In the genomic region with DNA sequence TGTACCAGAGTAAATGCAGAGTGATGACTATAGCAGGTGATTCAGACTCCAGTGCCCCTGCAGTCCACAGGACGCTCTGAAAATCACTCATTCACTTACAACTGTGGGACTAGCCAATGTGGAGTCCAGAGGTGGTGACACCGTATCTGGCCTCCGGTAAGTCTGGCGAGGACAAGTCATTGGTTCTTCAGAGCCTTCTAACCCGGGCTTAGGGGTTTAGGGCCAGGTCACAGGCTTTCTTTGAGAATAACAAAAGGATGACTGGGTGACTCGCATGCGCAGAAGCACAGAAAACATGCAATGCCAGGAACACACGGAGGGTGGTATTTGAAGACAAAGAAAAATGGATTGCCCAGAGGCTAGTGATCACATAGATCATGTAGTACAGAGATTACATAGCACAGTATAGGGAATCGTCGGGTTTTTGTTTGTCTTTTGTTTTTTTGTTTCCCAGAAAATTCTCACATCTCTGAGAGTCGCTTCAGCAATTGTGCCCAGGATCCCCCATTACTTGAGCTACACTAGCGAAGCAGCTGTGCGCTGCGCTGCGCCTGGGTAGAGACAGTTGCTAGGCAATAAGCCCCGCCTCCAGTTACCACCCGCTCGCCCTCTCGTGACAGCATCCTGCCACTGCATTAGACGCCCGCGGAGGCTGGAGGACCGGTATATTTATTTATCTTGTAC, we compare ENCODE assay signal across 8 mouse cellular contexts. TPM values are rescaled to one million over a fixed set of nuclear protein-coding genes. Genes with fewer than 3 reads are reported as not detected.
DNase-seq lines count a peak whose midpoint lies in the region; ATAC-seq and TF ChIP-seq lines count a peak whose summit lies in the region.

No protein-coding gene starts in this region.

- peak; percentile 93 for DNase-seq in heart, adult 11 months
- peak; percentile 94 for DNase-seq in embryonic facial prominence, embryonic 11.5 days (ENCODE audit: low spot score)
- peak; percentile 54 to 72 for DNase-seq in heart, adult 2 months
- DNase-seq in kidney, adult 8-10 months = peak; percentile 43 to 74
- peak; percentile 95 for DNase-seq in limb, embryonic 11.5 days (ENCODE audit: low spot score)
- DNase-seq in spleen, adult 2 months (ENCODE audit: low read depth in 1 of 2, low spot score in 2 of 2) = peak; percentile 38 to 53

- TF ChIP-seq EP300 in heart, adult 2 months (IDR thresholded peaks at IDR 0.05; ENCODE audit: insufficient read depth, low read depth, low read length) = no peak

- WGBS in heart, embryonic 12.5 days = 22% methylated on average over 23 of the region's 23 CpGs
- WGBS in embryonic facial prominence, embryonic 11.5 days = 20% methylated on average over 23 of the region's 23 CpGs
- WGBS in heart, adult 2 months = 23% methylated on average over 23 of the region's 23 CpGs
- 20% methylated on average over 23 of the region's 23 CpGs for WGBS in limb, embryonic 11.5 days
- 7% methylated on average over 23 of the region's 23 CpGs for WGBS in midbrain, embryonic 16.5 days
- whole genome bisulfite sequencing in spleen, adult 2 months = 23% methylated on average over 23 of the region's 23 CpGs

- H3K9me3 ChIP-seq in heart, embryonic 12.5 days (replicated peaks) = no peaks in the 10 kb centered on the region
- no peaks in the 10 kb centered on the region for H3K9me3 ChIP-seq in embryonic facial prominence, embryonic 11.5 days (replicated peaks; ENCODE audit: control insufficient read depth, low read length)
- H3K9me3 ChIP-seq in limb, embryonic 11.5 days (ENCODE audit: control insufficient read depth, low read length) = no peaks in the 10 kb centered on the region
- no peaks in the 10 kb centered on the region for H3K9me3 ChIP-seq in midbrain, embryonic 16.5 days (replicated peaks; ENCODE audit: control insufficient read depth, low read length, poor library complexity, severe bottlenecking)

- H3K4me2 ChIP-seq in heart, embryonic 12.5 days = no peak overlapping the region
- peak overlapping the region; percentile 5; the same call in 1 of the 2 replicates for H3K4me2 ChIP-seq in embryonic facial prominence, embryonic 11.5 days (ENCODE audit: low read depth, low read length)
- peak overlapping the region; percentile 27; the same call in 1 of the 2 replicates for H3K4me2 ChIP-seq in limb, embryonic 11.5 days (ENCODE audit: low read depth, severe bottlenecking)
- H3K4me2 ChIP-seq in midbrain, embryonic 16.5 days (ENCODE audit: low read length) = peak overlapping the region; percentile 48

- TF ChIP-seq CTCF in heart, adult 2 months (IDR thresholded peaks at IDR 0.05) = peak; percentile 71
- peak; percentile 32; the same call in 1 of the 2 replicates for TF ChIP-seq CTCF in spleen, adult 2 months (IDR thresholded peaks at IDR 0.05; ENCODE audit: extremely low read depth, insufficient read depth, insufficient read length, insufficient replicate concordance)

- H3K79me2 ChIP-seq in heart, adult 2 months (replicated peaks; ENCODE audit: control insufficient read depth, insufficient read depth, low read length) = no peaks in the 10 kb centered on the region

- TF ChIP-seq POLR2A in heart, adult 2 months (IDR thresholded peaks at IDR 0.05; ENCODE audit: insufficient read depth, low read depth, low read length) = no peak
- no peak for TF ChIP-seq POLR2A in spleen, adult 2 months (IDR thresholded peaks at IDR 0.05; ENCODE audit: low read depth, low read length)

- no peak overlapping the region for H3K9ac ChIP-seq in heart, embryonic 12.5 days
- no peak overlapping the region for H3K9ac ChIP-seq in embryonic facial prominence, embryonic 11.5 days (replicated peaks; ENCODE audit: low read length)
- H3K9ac ChIP-seq in heart, adult 2 months (ENCODE audit: low read depth, low read length) = no peak overlapping the region
- H3K9ac ChIP-seq in limb, embryonic 11.5 days (ENCODE audit: low read length) = no peak overlapping the region
- H3K9ac ChIP-seq in midbrain, embryonic 16.5 days (ENCODE audit: low read depth, low read length) = peak overlapping the region; percentile 49; the same call in 1 of the 2 replicates

- intact Hi-C loops in heart, adult 2 months (cut with DNase I) = no loop called here

- no peak overlapping the region for H3K4me3 ChIP-seq in heart, embryonic 12.5 days
- H3K4me3 ChIP-seq in embryonic facial prominence, embryonic 11.5 days (ENCODE audit: low read depth, low read length) = no peak overlapping the region
- H3K4me3 ChIP-seq in heart, adult 2 months = no peak overlapping the region
- no peak overlapping the region for H3K4me3 ChIP-seq in limb, embryonic 11.5 days (ENCODE audit: low read depth, low read length)
- 0 out of 2 replicates have a peak overlapping the region, but pooled peaks have one; percentile 11 for H3K4me3 ChIP-seq in midbrain, embryonic 16.5 days (ENCODE audit: low read depth, low read length)
- H3K4me3 ChIP-seq in spleen, adult 2 months (ENCODE audit: extremely low read depth, insufficient read depth, insufficient read length) = no peak overlapping the region

- peaks cover 67% of the 10 kb centered on the region for H3K27me3 ChIP-seq in heart, embryonic 12.5 days (replicated peaks)
- no peaks in the 10 kb centered on the region for H3K27me3 ChIP-seq in embryonic facial prominence, embryonic 11.5 days (ENCODE audit: control insufficient read depth, insufficient read depth, low read length)
- no peaks in the 10 kb centered on the region; the same call in 1 of the 2 replicates for H3K27me3 ChIP-seq in heart, adult 2 months (ENCODE audit: control insufficient read depth, insufficient read depth, low read length)
- peaks cover 4% of the 10 kb centered on the region; the same call in 1 of the 2 replicates for H3K27me3 ChIP-seq in limb, embryonic 11.5 days (ENCODE audit: control insufficient read depth, insufficient read depth, low read length)
- no peaks in the 10 kb centered on the region for H3K27me3 ChIP-seq in midbrain, embryonic 16.5 days (ENCODE audit: control insufficient read depth, insufficient read depth, low read depth, low read length)
- H3K27me3 ChIP-seq in spleen, adult 2 months (ENCODE audit: control insufficient read depth, insufficient read depth, low read length) = no peaks in the 10 kb centered on the region

- no peak for ATAC-seq in heart, embryonic 12.5 days (ENCODE audit: insufficient number of reproducible peaks, low FRiP score)
- ATAC-seq in embryonic facial prominence, embryonic 11.5 days (replicated peaks; ENCODE audit: insufficient number of reproducible peaks, low FRiP score, low TSS enrichment, low read depth) = peak; percentile 77; the same call in 1 of the 2 replicates
- ATAC-seq in limb, embryonic 11.5 days (ENCODE audit: insufficient number of reproducible peaks, low FRiP score, low TSS enrichment, low read depth) = peak; percentile 85; the same call in 1 of the 2 replicates
- peak; percentile 93 for ATAC-seq in midbrain, embryonic 16.5 days

- no peaks in the 10 kb centered on the region for H3K36me3 ChIP-seq in heart, embryonic 12.5 days
- H3K36me3 ChIP-seq in embryonic facial prominence, embryonic 11.5 days (replicated peaks; ENCODE audit: control insufficient read depth, insufficient read depth, low read depth, low read length) = no peaks in the 10 kb centered on the region
- H3K36me3 ChIP-seq in heart, adult 2 months (ENCODE audit: control insufficient read depth, insufficient read depth, low read length) = no peaks in the 10 kb centered on the region
- H3K36me3 ChIP-seq in limb, embryonic 11.5 days (ENCODE audit: control insufficient read depth, insufficient read depth, low read length) = no peaks in the 10 kb centered on the region
- H3K36me3 ChIP-seq in midbrain, embryonic 16.5 days (ENCODE audit: control insufficient read depth, insufficient read depth, low read length) = no peaks in the 10 kb centered on the region
- no peaks in the 10 kb centered on the region for H3K36me3 ChIP-seq in spleen, adult 2 months (ENCODE audit: control insufficient read depth, insufficient read depth, low read length)

- no peak overlapping the region for H3K27ac ChIP-seq in heart, embryonic 12.5 days (ENCODE audit: poor library complexity, severe bottlenecking)
- no peak overlapping the region for H3K27ac ChIP-seq in embryonic facial prominence, embryonic 11.5 days (replicated peaks; ENCODE audit: low read depth, low read length)
- H3K27ac ChIP-seq in heart, adult 2 months = no peak overlapping the region
- no peak overlapping the region for H3K27ac ChIP-seq in limb, embryonic 11.5 days (replicated peaks; ENCODE audit: low read depth, low read length)
- H3K27ac ChIP-seq in midbrain, embryonic 16.5 days (ENCODE audit: low read length) = peak overlapping the region; percentile 92
- no peak overlapping the region for H3K27ac ChIP-seq in spleen, adult 2 months (ENCODE audit: insufficient read depth, low read length)

- H3K4me1 ChIP-seq in heart, embryonic 12.5 days (replicated peaks) = no peaks in the 10 kb centered on the region
- no peaks in the 10 kb centered on the region for H3K4me1 ChIP-seq in embryonic facial prominence, embryonic 11.5 days (ENCODE audit: control insufficient read depth, insufficient read depth, low read length)
- no peaks in the 10 kb centered on the region for H3K4me1 ChIP-seq in heart, adult 2 months (ENCODE audit: control insufficient read depth, insufficient read depth, low read length)
- H3K4me1 ChIP-seq in limb, embryonic 11.5 days (ENCODE audit: control insufficient read depth, insufficient read depth, low read length) = no peaks in the 10 kb centered on the region
- peaks cover 12% of the 10 kb centered on the region for H3K4me1 ChIP-seq in midbrain, embryonic 16.5 days (ENCODE audit: control insufficient read depth, insufficient read depth, low read length)
- no peaks in the 10 kb centered on the region for H3K4me1 ChIP-seq in spleen, adult 2 months (ENCODE audit: control insufficient read depth, insufficient read depth, insufficient read length)

RNA-seq across cellular contexts. Expression of a gene that starts 10.2 kb away (rescaled TPM):
- polyA plus RNA-seq in heart, embryonic 12.5 days (2016; fragmentation: Nextera tagmentation; extraction: Ambion mirVana) = 0.18 TPM in 1 of 2 replicates, not detected in the other
- 2.0 and 2.4 TPM in 2 replicates for polyA plus RNA-seq in embryonic facial prominence, embryonic 11.5 days (2014; fragmentation: Nextera tagmentation; extraction: Ambion mirVana)
- total RNA-seq in heart, adult 2 months (2021) = not detected
- 0.31 and 0.38 TPM in 2 replicates for polyA plus RNA-seq in heart, adult 2 months (2012; rRNA removed)
- polyA plus RNA-seq in limb, embryonic 11.5 days (2014; fragmentation: Nextera tagmentation; extraction: Ambion mirVana) = 0.11 and 0.14 TPM in 2 replicates
- 45.9 and 68.2 TPM in 2 replicates for polyA plus RNA-seq in midbrain, embryonic 16.5 days (2015; fragmentation: Nextera tagmentation; extraction: Ambion mirVana)
- 0.44 and 0.95 TPM in 2 replicates for polyA plus RNA-seq in spleen, adult 2 months (2012; rRNA removed)

Comparison
In these comparisons a context has a peak if more than half of its experiments do, and no peak if none do; other contexts are left out.
1. RNA of a gene that starts 10.2 kb away (polyA plus RNA-seq): 45.9 to 68.2 TPM in midbrain, embryonic 16.5 days; 2.0 to 2.4 TPM in embryonic facial prominence, embryonic 11.5 days, 0.44 to 0.95 TPM in spleen, adult 2 months, 0.31 to 0.38 TPM in heart, adult 2 months, 0.18 TPM in heart, embryonic 12.5 days and 0.11 to 0.14 TPM in limb, embryonic 11.5 days; every median in the first group is over 10 times any median in the second.
2. Peak in every context shown above with its lines, with median percentiles within 50 percentile points of each other: DNase-seq.